Mouse (Mus musculus) natural killer cell, adult 2 months (primary cell): Measurements from ENCODE around the gene Npc1l1.
"Not testable (repeated sequence)": the region's sequence is repeated elsewhere in the genome, so short reads cannot be mapped to it uniquely, and the experiment has no call there.

ENCODE experiments used
- DNase-seq, 2 experiments: peaks; one replicate each; pipeline ENCODE4 v3.0.0; 2022; ENCODE audit warnings: low spot score in 2 of 2

Gene Npc1l1

GRCm38 (mm10) chr11:6230012-6230411 is at the start of gene Npc1l1:
Gene Npc1l1 (minus strand): TSS chr11:6230143.
- no peak for DNase-seq

- no peak for DNase-seq
Measured at GRCm38 (mm10) chr11:6276466-6276865, 46.5 kb upstream of the Npc1l1 start.

- DNase-seq, result no peak
Measured at GRCm38 (mm10) chr11:6275094-6275484, 45.1 kb upstream of the Npc1l1 start.

GRCm38 (mm10) chr11:6274387-6275093 is 44.6 kb upstream of the Npc1l1 start, which contains the start of gene Tmed4:
Gene Tmed4 (minus strand): TSS chr11:6274870.
- peak; percentile 97 to 98 for DNase-seq

GRCm38 (mm10) chr11:6273607-6274006 is 43.7 kb upstream of the Npc1l1 start:
- DNase-seq, result no peak

- peak; percentile 87 to 90 for DNase-seq
Measured at GRCm38 (mm10) chr11:6267320-6268254, 37.6 kb upstream of the Npc1l1 start, which contains the start of gene Ddx56. Gene Ddx56 (minus strand): TSS chr11:6267772.

- DNase-seq, result no peak
Measured at GRCm38 (mm10) chr11:6266621-6267020, 36.7 kb upstream of the Npc1l1 start.

GRCm38 (mm10) chr11:6261434-6262082 is 31.6 kb upstream of the Npc1l1 start:
- peak; percentile 41 to 65 for DNase-seq

GRCm38 (mm10) chr11:6259413-6259812 is 29.5 kb upstream of the Npc1l1 start:
- no peak for DNase-seq

- DNase-seq, result no peak
Measured at GRCm38 (mm10) chr11:6256490-6257072, 26.6 kb upstream of the Npc1l1 start.

- DNase-seq, result not testable (repeated sequence)
Measured at GRCm38 (mm10) chr11:6254602-6255001, 24.7 kb upstream of the Npc1l1 start.

GRCm38 (mm10) chr11:6252824-6253223 is 22.9 kb upstream of the Npc1l1 start:
- DNase-seq, result no peak

- DNase-seq, result no peak
Measured at GRCm38 (mm10) chr11:6252248-6252647, 22.3 kb upstream of the Npc1l1 start.

- no peak for DNase-seq
Measured at GRCm38 (mm10) chr11:6244707-6245106, 14.8 kb upstream of the Npc1l1 start.

- DNase-seq, result no peak
Measured at GRCm38 (mm10) chr11:6233025-6233424, 3.1 kb upstream of the Npc1l1 start.

- no peak for DNase-seq
Measured at GRCm38 (mm10) chr11:6224541-6225229, 5.3 kb downstream of the Npc1l1 start.

GRCm38 (mm10) chr11:6222187-6222586 is 7.8 kb downstream of the Npc1l1 start:
- DNase-seq, result no peak

- DNase-seq, result no peak
Measured at GRCm38 (mm10) chr11:6219967-6220366, 10.0 kb downstream of the Npc1l1 start.

- no peak for DNase-seq
Measured at GRCm38 (mm10) chr11:6218189-6218896, 11.6 kb downstream of the Npc1l1 start.

GRCm38 (mm10) chr11:6216834-6217233 is 13.1 kb downstream of the Npc1l1 start:
- DNase-seq, result no peak
